Mouse (Mus musculus) liver, adult 2 months (tissue): Measurements from ENCODE around the gene Srsf2.

Experiments
- CTCF ChIP-seq: fragments of 200-500 bp; IDR thresholded peaks from 2 replicates; pipeline ENCODE4 v1.5.1; 2011; ENCODE audit warnings: low read depth, low read length, control low read depth
- POLR2A ChIP-seq: fragments of 200-500 bp; IDR thresholded peaks from 2 replicates; pipeline ENCODE4 v1.6.1; 2011; ENCODE audit warnings: low read length, control low read depth; ENCODE audit not compliant: insufficient read depth; ENCODE audit errors: extremely low read depth

DNA sequence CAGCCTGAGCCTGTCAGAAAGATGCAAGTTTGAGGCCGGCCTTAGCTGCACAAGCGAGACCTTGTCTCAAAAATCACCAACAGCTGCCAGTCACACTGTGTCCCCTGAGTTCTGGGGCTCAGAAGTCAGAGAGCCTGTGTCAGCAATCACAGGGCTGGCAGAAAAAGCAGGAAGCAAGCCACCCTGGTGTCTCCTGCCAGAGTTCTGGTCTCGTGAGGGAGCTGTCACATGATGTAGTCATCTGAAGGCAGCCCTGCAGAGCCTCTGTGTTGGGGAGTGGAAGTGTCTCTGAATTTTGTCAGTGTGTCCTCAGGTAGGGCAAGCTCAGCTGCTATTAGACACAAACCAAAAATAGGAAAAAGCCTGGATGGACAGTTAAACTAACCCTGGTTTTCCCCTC lies 15.2 kb upstream of the Srsf2 start:
- TF ChIP-seq POLR2A = no peak
- no peak for TF ChIP-seq CTCF
